Mouse (Mus musculus): ENCODE data around the gene Irs2. TPM values are rescaled to one million over a fixed set of nuclear protein-coding genes. Genes with fewer than 3 reads are reported as not detected.

The Irs2 gene
- total RNA-seq, 1 experiment, result 13.9 TPM

- peaks cover 11% of the 10 kb centered on the region; the same call in 1 of the 2 replicates for H3K36me3 ChIP-seq (ENCODE audit: control insufficient read depth, insufficient read depth, low read length, poor library complexity, severe bottlenecking)
- H3K9me3 ChIP-seq (ENCODE audit: control insufficient read depth, insufficient read depth, low read depth, low read length), result no peaks in the 10 kb centered on the region
- no peak for DNase-seq (ENCODE audit: low read depth, low spot score)
- no peak overlapping the region for H3K4me3 ChIP-seq (ENCODE audit: insufficient read depth in 1 of 2, low read depth in 1 of 2, low read length in 2 of 2, poor library complexity in 1 of 2, severe bottlenecking in 1 of 2)
- no peak overlapping the region for H3K9ac ChIP-seq (ENCODE audit: insufficient read depth, low read depth, low read length, poor library complexity, severe bottlenecking)
- no peak overlapping the region for H3K27ac ChIP-seq (ENCODE audit: insufficient read depth, low read depth, low read length, poor library complexity, severe bottlenecking)
- no peak for TF ChIP-seq ZC3H11A (IDR thresholded peaks at IDR 0.05; ENCODE audit: borderline replicate concordance, low read depth, low read length)
- TF ChIP-seq HCFC1 (IDR thresholded peaks at IDR 0.05; ENCODE audit: borderline replicate concordance, insufficient read depth, low read length), result no peak
- TF ChIP-seq ZNF384 (IDR thresholded peaks at IDR 0.05; ENCODE audit: low read depth, low read length), result no peak
- no peak for TF ChIP-seq CHD2 (IDR thresholded peaks at IDR 0.05; ENCODE audit: low read depth, low read length)
- TF ChIP-seq MAFK (IDR thresholded peaks at IDR 0.05; ENCODE audit: insufficient read depth, low read depth, low read length), result no peak
- in situ Hi-C loops (cut with MboI; ENCODE audit: low sequenced_read_pairs in 2 of 2, unreplicated experiment in 2 of 2), result no loop called here
- peaks cover 0 to 13% of the 10 kb centered on the region in 2 experiments; a peak in 1 of 4 replicates for H3K4me1 ChIP-seq (ENCODE audit: control insufficient read depth in 2 of 2, insufficient read depth in 2 of 2, low read length in 2 of 2, poor library complexity in 1 of 2)
Measured at GRCm38 (mm10) chr8:10993582-10994216, 14.6 kb downstream of the Irs2 start.

GRCm38 (mm10) chr8:10992081-10992480 is 16.2 kb downstream of the Irs2 start:
- H3K9me3 ChIP-seq (ENCODE audit: control insufficient read depth, insufficient read depth, low read depth, low read length), result no peaks in the 10 kb centered on the region
- TF ChIP-seq HCFC1 (IDR thresholded peaks at IDR 0.05; ENCODE audit: borderline replicate concordance, insufficient read depth, low read length), result no peak
- no peak for DNase-seq (ENCODE audit: low read depth, low spot score)
- H3K36me3 ChIP-seq (ENCODE audit: control insufficient read depth, insufficient read depth, low read length, poor library complexity, severe bottlenecking), result peaks cover 7% of the 10 kb centered on the region; the same call in 1 of the 2 replicates
- H3K4me1 ChIP-seq (ENCODE audit: control insufficient read depth in 2 of 2, insufficient read depth in 2 of 2, low read length in 2 of 2, poor library complexity in 1 of 2), result peaks cover 0 to 15% of the 10 kb centered on the region in 2 experiments; a peak in 1 of 4 replicates
- H3K4me3 ChIP-seq (ENCODE audit: insufficient read depth in 1 of 2, low read depth in 1 of 2, low read length in 2 of 2, poor library complexity in 1 of 2, severe bottlenecking in 1 of 2), result no peak overlapping the region
- no peak overlapping the region for H3K27ac ChIP-seq (ENCODE audit: insufficient read depth, low read depth, low read length, poor library complexity, severe bottlenecking)
- in situ Hi-C loops (cut with MboI; ENCODE audit: low sequenced_read_pairs in 2 of 2, unreplicated experiment in 2 of 2), result no loop called here
- no peak overlapping the region for H3K9ac ChIP-seq (ENCODE audit: insufficient read depth, low read depth, low read length, poor library complexity, severe bottlenecking)

GRCm38 (mm10) chr8:10991323-10991722 is 16.9 kb downstream of the Irs2 start:
- Histone ChIP-seq H3K27ac (ENCODE audit: insufficient read depth, low read depth, low read length, poor library complexity, severe bottlenecking) (no peak overlapping the region), H3K4me3 (ENCODE audit: insufficient read depth in 1 of 2, low read depth in 1 of 2, low read length in 2 of 2, poor library complexity in 1 of 2, severe bottlenecking in 1 of 2) (no peak overlapping the region), H3K9ac (ENCODE audit: insufficient read depth, low read depth, low read length, poor library complexity, severe bottlenecking) (no peak overlapping the region), H3K4me1 (ENCODE audit: control insufficient read depth in 2 of 2, insufficient read depth in 2 of 2, low read length in 2 of 2, poor library complexity in 1 of 2) (peaks cover 0 to 15% of the 10 kb centered on the region in 2 experiments; a peak in 1 of 4 replicates), H3K36me3 (ENCODE audit: control insufficient read depth, insufficient read depth, low read length, poor library complexity, severe bottlenecking) (peaks cover 9% of the 10 kb centered on the region; the same call in 1 of the 2 replicates), H3K9me3 (ENCODE audit: control insufficient read depth, insufficient read depth, low read depth, low read length) (no peaks in the 10 kb centered on the region)
- no peak for DNase-seq (ENCODE audit: low read depth, low spot score)
- in situ Hi-C loops (cut with MboI; ENCODE audit: low sequenced_read_pairs in 2 of 2, unreplicated experiment in 2 of 2), result no loop called here
- no peak for TF ChIP-seq CHD2 (IDR thresholded peaks at IDR 0.05; ENCODE audit: low read depth, low read length)
- TF ChIP-seq MAFK (IDR thresholded peaks at IDR 0.05; ENCODE audit: insufficient read depth, low read depth, low read length), result no peak
- TF ChIP-seq ZNF384 (IDR thresholded peaks at IDR 0.05; ENCODE audit: low read depth, low read length), result no peak
- TF ChIP-seq HCFC1 (IDR thresholded peaks at IDR 0.05; ENCODE audit: borderline replicate concordance, insufficient read depth, low read length), result no peak
- no peak for TF ChIP-seq ZC3H11A (IDR thresholded peaks at IDR 0.05; ENCODE audit: borderline replicate concordance, low read depth, low read length)

GRCm38 (mm10) chr8:10990421-10991110 is 17.7 kb downstream of the Irs2 start:
- TF ChIP-seq ZC3H11A (IDR thresholded peaks at IDR 0.05; ENCODE audit: borderline replicate concordance, low read depth, low read length), result no peak
- no peak for TF ChIP-seq HCFC1 (IDR thresholded peaks at IDR 0.05; ENCODE audit: borderline replicate concordance, insufficient read depth, low read length)
- TF ChIP-seq ZNF384 (IDR thresholded peaks at IDR 0.05; ENCODE audit: low read depth, low read length), result no peak
- TF ChIP-seq CHD2 (IDR thresholded peaks at IDR 0.05; ENCODE audit: low read depth, low read length), result no peak
- TF ChIP-seq MAFK (IDR thresholded peaks at IDR 0.05; ENCODE audit: insufficient read depth, low read depth, low read length), result no peak

More at GRCm38 (mm10) chr8:10990421-10991110, 17.7 kb downstream of the Irs2 start:
- Histone ChIP-seq H3K9ac (ENCODE audit: insufficient read depth, low read depth, low read length, poor library complexity, severe bottlenecking) (no peak overlapping the region), H3K4me3 (ENCODE audit: insufficient read depth in 1 of 2, low read depth in 1 of 2, low read length in 2 of 2, poor library complexity in 1 of 2, severe bottlenecking in 1 of 2) (no peak overlapping the region), H3K27ac (ENCODE audit: insufficient read depth, low read depth, low read length, poor library complexity, severe bottlenecking) (no peak overlapping the region), H3K4me1 (ENCODE audit: control insufficient read depth in 2 of 2, insufficient read depth in 2 of 2, low read length in 2 of 2, poor library complexity in 1 of 2) (peaks cover 0 to 15% of the 10 kb centered on the region in 2 experiments; a peak in 1 of 4 replicates), H3K36me3 (ENCODE audit: control insufficient read depth, insufficient read depth, low read length, poor library complexity, severe bottlenecking) (peaks cover 13% of the 10 kb centered on the region; the same call in 1 of the 2 replicates), H3K9me3 (ENCODE audit: control insufficient read depth, insufficient read depth, low read depth, low read length) (no peaks in the 10 kb centered on the region)
- DNase-seq (ENCODE audit: low read depth, low spot score), result no peak
- in situ Hi-C loops (cut with MboI; ENCODE audit: low sequenced_read_pairs in 2 of 2, unreplicated experiment in 2 of 2), result no loop called here
